Mouse (Mus musculus) neural tube, embryonic 12.5 days (tissue): Measurements from ENCODE around the gene Rhcg. TPM values are rescaled to one million over a fixed set of nuclear protein-coding genes. Genes with fewer than 3 reads are reported as not detected.

ENCODE experiments used
- ATAC-seq: fragments of 200-750 bp; cut with Nextera tagmentation; 2 replicates; pipeline ENCODE4 v1.8.0; 2017; ENCODE audit warnings: low read depth, mild to moderate bottlenecking, moderate TSS enrichment, moderate library complexity; ENCODE audit not compliant: low FRiP score
- H3K27ac ChIP-seq: fragments of 300-500 bp; sonication (generic); 2 replicates; pipeline ENCODE4 v1.5.1; 2016
- H3K27me3 ChIP-seq: fragments of 300-500 bp; sonication (generic); replicated peaks from 2 replicates; pipeline ENCODE4 v1.6.1; 2016; ENCODE audit warnings: mild to moderate bottlenecking
- H3K36me3 ChIP-seq: fragments of 300-500 bp; sonication (generic); 2 replicates; pipeline ENCODE4 v1.6.1; 2016; ENCODE audit warnings: mild to moderate bottlenecking
- H3K4me1 ChIP-seq: fragments of 300-500 bp; sonication (generic); 2 replicates; pipeline ENCODE4 v1.6.1; 2016
- H3K4me2 ChIP-seq: fragments of 300-500 bp; sonication (generic); replicated peaks from 2 replicates; pipeline ENCODE4 v1.6.1; 2016; ENCODE audit warnings: mild to moderate bottlenecking
- H3K4me3 ChIP-seq: fragments of 300-500 bp; sonication (generic); 2 replicates; pipeline ENCODE4 v1.5.1; 2016
- H3K9ac ChIP-seq: fragments of 300-500 bp; sonication (generic); 2 replicates; pipeline ENCODE4 v1.6.1; 2016; ENCODE audit warnings: mild to moderate bottlenecking
- H3K9me3 ChIP-seq: fragments of 300-500 bp; sonication (generic); 2 replicates; pipeline ENCODE4 v1.6.1; 2016; ENCODE audit warnings: mild to moderate bottlenecking
- WGBS: fragments of 180-500 bp; shearing (Covaris S2); methylation state at CpG from one replicate; pipeline ENCODE4 v1.1.7; 2016; 5-methylcytosine and 5-hydroxymethylcytosine counted together
- polyA plus RNA-seq: library from polyadenylated mRNA; unstranded; fragments of >200 nt; fragmentation: Nextera tagmentation; extraction: Ambion mirVana; gene quantifications from 2 replicates; pipeline ENCODE4 v1.2.1, GENCODE M21; 2016

Gene Rhcg
- polyA plus RNA-seq, 1 experiment from 2014 or later: 3.3 TPM

GRCm38 (mm10) chr7:79568212-79568611 is 49.2 kb downstream of the Rhcg start:
- WGBS: 62% methylated on average over 6 of the region's 6 CpGs
- H3K27ac ChIP-seq: no peak overlapping the region
- H3K4me3 ChIP-seq: no peak overlapping the region
- H3K9me3 ChIP-seq: no peaks in the 10 kb centered on the region
- H3K36me3 ChIP-seq: no peaks in the 10 kb centered on the region
- ATAC-seq: no peak
- no peak overlapping the region for H3K9ac ChIP-seq
- no peak overlapping the region for H3K4me2 ChIP-seq
- no peaks in the 10 kb centered on the region for H3K27me3 ChIP-seq
- H3K4me1 ChIP-seq: peaks cover 14% of the 10 kb centered on the region

DNA sequence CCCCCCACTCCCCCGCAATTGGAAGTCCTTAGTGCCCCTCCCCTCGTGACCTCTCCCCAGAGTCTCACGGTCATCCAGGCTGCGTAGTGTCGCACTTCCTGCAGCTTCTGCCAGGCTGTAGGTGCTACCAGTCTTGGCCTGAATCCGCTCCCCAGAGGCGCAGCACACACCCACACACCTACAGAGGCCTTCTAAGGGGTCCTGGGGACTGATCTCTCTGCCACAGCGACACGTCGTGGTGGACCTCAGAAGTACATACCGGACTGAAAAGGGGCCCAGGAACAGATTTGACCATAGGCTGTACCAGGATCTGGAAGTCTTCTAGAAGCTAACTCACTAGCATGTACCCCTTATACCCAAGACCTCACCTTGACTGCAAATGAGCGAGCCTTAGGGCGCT is 53.8 kb downstream of the Rhcg start:
- no peaks in the 10 kb centered on the region for H3K36me3 ChIP-seq
- peaks cover 9% of the 10 kb centered on the region; the same call in 1 of the 2 replicates for H3K27me3 ChIP-seq
- ATAC-seq: peak; percentile 53; the same call in 1 of the 2 replicates
- H3K4me1 ChIP-seq: no peaks in the 10 kb centered on the region
- H3K27ac ChIP-seq: no peak overlapping the region
- no peak overlapping the region for H3K4me2 ChIP-seq
- H3K9me3 ChIP-seq: no peaks in the 10 kb centered on the region
- WGBS: 21% methylated on average over 13 of the region's 13 CpGs
- H3K9ac ChIP-seq: no peak overlapping the region
- no peak overlapping the region for H3K4me3 ChIP-seq

- H3K9ac ChIP-seq: no peak overlapping the region
- H3K4me3 ChIP-seq: no peak overlapping the region
- peaks cover 14% of the 10 kb centered on the region; the same call in 1 of the 2 replicates for H3K27me3 ChIP-seq
- H3K36me3 ChIP-seq: no peaks in the 10 kb centered on the region
- H3K9me3 ChIP-seq: no peaks in the 10 kb centered on the region
- peaks cover 8% of the 10 kb centered on the region for H3K4me1 ChIP-seq
- WGBS: 51% methylated on average over 5 of the region's 5 CpGs
- H3K4me2 ChIP-seq: no peak overlapping the region
- no peak for ATAC-seq
- no peak overlapping the region for H3K27ac ChIP-seq
Measured at GRCm38 (mm10) chr7:79562385-79562784, 55.1 kb downstream of the Rhcg start.

- peaks cover 48% of the 10 kb centered on the region for H3K27me3 ChIP-seq
- WGBS: 78% methylated on average over 1 of the region's 1 CpGs
- ATAC-seq: no peak
Measured at GRCm38 (mm10) chr7:79558698-79559097, 58.8 kb downstream of the Rhcg start.

GRCm38 (mm10) chr7:79557728-79558221 is 59.7 kb downstream of the Rhcg start:
- H3K4me3 ChIP-seq: no peak overlapping the region
- WGBS: 7% methylated on average over 8 of the region's 8 CpGs
- no peaks in the 10 kb centered on the region for H3K36me3 ChIP-seq
- no peak overlapping the region for H3K9ac ChIP-seq
- no peaks in the 10 kb centered on the region for H3K9me3 ChIP-seq
- H3K4me2 ChIP-seq: 0 out of 2 replicates have a peak overlapping the region, but pooled peaks have one; percentile 4
- peaks cover 16% of the 10 kb centered on the region for H3K4me1 ChIP-seq
- peak; percentile 62 for ATAC-seq
- H3K27me3 ChIP-seq: peaks cover 58% of the 10 kb centered on the region
- no peak overlapping the region for H3K27ac ChIP-seq

More at GRCm38 (mm10) chr7:79558698-79559097, 58.8 kb downstream of the Rhcg start:
- Histone ChIP-seq H3K9ac (no peak overlapping the region), H3K4me1 (peaks cover 16% of the 10 kb centered on the region), H3K36me3 (no peaks in the 10 kb centered on the region), H3K9me3 (no peaks in the 10 kb centered on the region), H3K27ac (no peak overlapping the region), H3K4me2 (no peak overlapping the region), H3K4me3 (no peak overlapping the region)

- Histone ChIP-seq H3K4me3 (no peak overlapping the region), H3K36me3 (no peaks in the 10 kb centered on the region), H3K4me1 (peaks cover 16% of the 10 kb centered on the region), H3K4me2 (peak overlapping the region; percentile 26; the same call in 1 of the 2 replicates), H3K27ac (no peak overlapping the region), H3K27me3 (peaks cover 59% of the 10 kb centered on the region), H3K9me3 (no peaks in the 10 kb centered on the region), H3K9ac (no peak overlapping the region)
- WGBS: 3% methylated on average over 25 of the region's 25 CpGs
- no peak for ATAC-seq
Measured at GRCm38 (mm10) chr7:79555368-79556034, 62.0 kb downstream of the Rhcg start.

- Histone ChIP-seq H3K4me3 (no peak overlapping the region), H3K27me3 (peaks cover 64% of the 10 kb centered on the region), H3K36me3 (no peaks in the 10 kb centered on the region), H3K4me1 (peaks cover 28% of the 10 kb centered on the region), H3K4me2 (no peak overlapping the region), H3K9ac (no peak overlapping the region), H3K9me3 (no peaks in the 10 kb centered on the region), H3K27ac (no peak overlapping the region)
- ATAC-seq: no peak
- 3% methylated on average over 10 of the region's 10 CpGs for WGBS
Measured at GRCm38 (mm10) chr7:79552702-79553101, 64.8 kb downstream of the Rhcg start.

DNA sequence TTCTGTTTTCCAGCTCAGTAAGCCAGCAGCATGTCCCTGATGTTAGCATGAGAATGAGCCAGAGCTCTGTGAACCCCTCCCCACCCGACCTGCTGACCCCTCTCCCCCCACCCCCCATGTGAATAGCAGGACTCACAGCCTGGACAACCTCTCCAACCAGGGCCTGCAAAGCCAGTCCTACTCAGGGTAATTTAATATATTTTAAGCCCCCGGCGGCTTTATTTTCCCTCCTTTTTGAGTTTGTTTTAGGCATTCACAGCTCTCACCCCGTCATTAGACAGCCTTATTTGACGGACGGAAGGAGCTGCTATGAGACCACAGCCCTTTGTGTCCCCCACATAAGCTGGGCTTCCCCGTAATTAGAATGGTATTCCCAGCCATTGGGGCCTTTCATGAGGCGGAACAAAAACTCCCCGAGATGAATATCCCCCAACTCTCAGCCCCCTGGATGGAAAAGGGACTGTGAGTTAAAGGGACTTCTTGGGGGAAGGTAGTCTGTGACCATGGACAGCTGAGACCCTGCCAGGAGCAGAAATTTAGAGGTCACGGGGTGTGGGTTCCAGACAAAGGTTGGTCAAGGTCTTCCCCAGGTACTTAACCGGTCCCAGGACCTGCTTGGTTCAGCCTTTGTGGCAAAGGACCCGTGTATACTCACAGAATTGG is 68.4 kb downstream of the Rhcg start:
- Histone ChIP-seq H3K27me3 (peaks cover 49% of the 10 kb centered on the region), H3K36me3 (no peaks in the 10 kb centered on the region), H3K9me3 (no peaks in the 10 kb centered on the region), H3K4me3 (no peak overlapping the region), H3K4me1 (peaks cover 42% of the 10 kb centered on the region), H3K9ac (no peak overlapping the region), H3K4me2 (no peak overlapping the region), H3K27ac (peak overlapping the region; percentile 9)
- 16% methylated on average over 12 of the region's 12 CpGs for WGBS
- no peak for ATAC-seq

- Histone ChIP-seq H3K36me3 (no peaks in the 10 kb centered on the region), H3K9ac (no peak overlapping the region; the same call in 1 of the 2 replicates), H3K27ac (no peak overlapping the region), H3K4me3 (no peak overlapping the region), H3K4me1 (peaks cover 60% of the 10 kb centered on the region), H3K4me2 (no peak overlapping the region; the same call in 1 of the 2 replicates), H3K27me3 (peaks cover 39% of the 10 kb centered on the region), H3K9me3 (no peaks in the 10 kb centered on the region)
- under 1% methylated on average over 15 of the region's 15 CpGs for WGBS
- peak; percentile 67 for ATAC-seq
Measured at GRCm38 (mm10) chr7:79547092-79547491, 70.4 kb downstream of the Rhcg start.

- Histone ChIP-seq H3K36me3 (no peaks in the 10 kb centered on the region), H3K9me3 (no peaks in the 10 kb centered on the region), H3K9ac (no peak overlapping the region), H3K27ac (peak overlapping the region; percentile 90; the same call in 1 of the 2 replicates), H3K4me1 (peaks cover 62% of the 10 kb centered on the region), H3K4me3 (no peak overlapping the region), H3K27me3 (peaks cover 45% of the 10 kb centered on the region), H3K4me2 (peak overlapping the region; percentile 55)
- no peak for ATAC-seq
- WGBS: 5% methylated on average over 7 of the region's 7 CpGs
Measured at GRCm38 (mm10) chr7:79545066-79545400, 72.4 kb downstream of the Rhcg start.

GRCm38 (mm10) chr7:79544281-79545065 is 73.0 kb downstream of the Rhcg start:
- ATAC-seq: 0 out of 2 replicates have a peak, but pooled peaks have one; percentile 14
- peaks cover 62% of the 10 kb centered on the region for H3K4me1 ChIP-seq

More at GRCm38 (mm10) chr7:79544281-79545065, 73.0 kb downstream of the Rhcg start:
- Histone ChIP-seq H3K9ac (peak overlapping the region; percentile 2; the same call in 1 of the 2 replicates), H3K36me3 (no peaks in the 10 kb centered on the region), H3K27ac (peak overlapping the region; percentile 90), H3K9me3 (no peaks in the 10 kb centered on the region), H3K27me3 (peaks cover 40% of the 10 kb centered on the region), H3K4me3 (peak overlapping the region; percentile 11; the same call in 1 of the 2 replicates), H3K4me2 (peak overlapping the region; percentile 55)
- 2% methylated on average over 37 of the region's 37 CpGs for WGBS
